Mouse (Mus musculus): ENCODE data around the gene Nr5a2. TPM values are rescaled to one million over a fixed set of nuclear protein-coding genes. Genes with fewer than 3 reads are reported as not detected.

Nr5a2 gene
- polyA plus RNA-seq (2016; fragmentation: Nextera tagmentation; extraction: Ambion mirVana), result 0.34 and 0.35 TPM in 2 replicates

DNA sequence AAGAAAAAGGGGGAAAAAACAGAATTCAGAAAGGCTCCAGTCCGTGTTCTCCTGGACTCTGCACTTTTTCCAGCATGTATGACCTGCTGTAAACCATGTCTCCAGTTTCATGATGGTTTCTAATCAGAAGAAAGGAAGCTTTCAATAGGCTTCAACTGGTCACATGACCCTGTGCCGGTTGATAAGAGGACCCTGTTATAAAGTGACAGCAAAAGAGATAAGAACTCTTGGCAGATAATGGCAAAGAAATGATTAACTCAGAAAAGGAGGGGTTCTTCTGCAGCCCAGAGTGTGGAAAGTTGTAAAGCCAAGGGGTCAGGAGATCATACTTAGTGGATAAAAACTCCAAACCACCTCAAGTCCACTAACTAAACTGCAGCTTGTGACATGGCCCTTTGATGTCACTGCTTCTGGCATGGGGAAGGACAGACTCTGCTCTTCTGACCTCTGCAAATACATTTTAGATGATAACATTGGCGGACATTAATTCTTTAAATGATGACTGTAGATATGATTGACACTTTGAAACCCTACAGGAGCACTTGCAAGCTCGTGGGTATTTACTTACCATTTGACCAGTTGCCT is at the start of gene Nr5a2:
Nr5a2 (minus strand) TSS at position 21 of the 585 bp plus-strand sequence.
- 63% methylated on average over 4 of the region's 4 CpGs for WGBS
- Histone ChIP-seq H3K9me3 (no peaks in the 10 kb centered on the region), H3K36me3 (no peaks in the 10 kb centered on the region), H3K27me3 (peaks cover 36% of the 10 kb centered on the region), H3K9ac (replicated peaks) (no peak within 1 kb of the TSS), H3K4me2 (no peak within 1 kb of the TSS), H3K27ac (no peak within 1 kb of the TSS), H3K4me1 (replicated peaks) (peaks cover 15% of the 10 kb centered on the region), H3K4me3 (replicated peaks) (no peak within 1 kb of the TSS)
- no peak for ATAC-seq (ENCODE audit: insufficient number of reproducible peaks, insufficient read depth, low FRiP score, low TSS enrichment, low read depth)

DNA sequence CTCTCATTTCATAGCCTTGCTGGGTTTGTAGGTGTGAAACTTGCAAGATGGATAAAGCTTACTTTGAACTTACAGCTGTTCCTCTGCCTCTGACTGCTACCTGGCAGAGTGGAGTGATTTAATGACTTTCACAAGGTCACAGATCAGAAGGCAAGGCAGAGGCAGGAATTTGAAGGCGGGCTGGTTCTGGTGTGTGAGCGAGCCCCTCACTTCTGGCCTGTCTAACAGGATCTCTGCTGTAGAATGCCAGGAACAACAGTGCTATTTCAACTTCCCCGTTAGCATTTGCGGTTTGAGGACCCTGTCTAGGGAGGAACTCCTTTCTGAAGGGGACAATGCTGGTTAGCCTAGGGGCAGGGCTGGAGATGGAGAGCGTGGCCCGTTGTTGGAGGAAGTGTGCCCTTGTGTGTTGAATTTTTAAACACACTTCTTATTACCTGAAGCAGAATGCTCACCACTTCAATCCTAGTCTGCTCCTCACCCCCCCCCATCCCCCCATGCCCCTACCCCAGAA is 48.5 kb upstream of the Nr5a2 start:
- Histone ChIP-seq H3K27ac (no peak overlapping the region), H3K9ac (replicated peaks) (no peak overlapping the region), H3K9me3 (no peaks in the 10 kb centered on the region), H3K4me2 (no peak overlapping the region), H3K4me1 (replicated peaks) (peaks cover 5% of the 10 kb centered on the region; the same call in 1 of the 2 replicates), H3K36me3 (no peaks in the 10 kb centered on the region), H3K27me3 (no peaks in the 10 kb centered on the region), H3K4me3 (replicated peaks) (no peak overlapping the region)
- WGBS, result 50% methylated on average over 6 of the region's 6 CpGs
- no peak for ATAC-seq (ENCODE audit: insufficient number of reproducible peaks, insufficient read depth, low FRiP score, low TSS enrichment, low read depth)

DNA sequence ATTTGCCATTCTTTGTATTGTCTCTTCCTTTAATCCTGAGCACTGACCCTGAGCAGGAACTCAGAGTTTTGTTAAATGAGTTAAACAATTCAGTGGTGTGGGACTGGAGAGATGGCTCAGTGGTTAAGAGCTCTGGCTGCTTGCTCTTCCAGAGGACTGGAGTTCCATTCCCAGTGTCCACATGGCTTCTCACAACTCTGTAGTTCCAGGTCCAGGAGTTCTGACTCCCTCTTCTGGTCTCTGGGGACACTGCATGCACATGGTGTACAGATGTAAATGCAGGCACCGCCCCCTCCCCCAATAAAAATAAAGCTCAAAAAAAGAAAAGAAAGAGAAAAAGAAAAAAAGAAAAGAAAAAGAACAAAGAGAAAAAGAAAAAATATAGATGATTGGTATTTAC is 43.6 kb upstream of the Nr5a2 start:
- Histone ChIP-seq H3K4me3 (replicated peaks) (no peak overlapping the region), H3K36me3 (no peaks in the 10 kb centered on the region), H3K27me3 (no peaks in the 10 kb centered on the region), H3K4me2 (no peak overlapping the region), H3K27ac (no peak overlapping the region), H3K4me1 (replicated peaks) (peaks cover 5% of the 10 kb centered on the region; the same call in 1 of the 2 replicates), H3K9me3 (peaks cover 8% of the 10 kb centered on the region; the same call in 1 of the 2 replicates), H3K9ac (replicated peaks) (no peak overlapping the region)
- WGBS, result 100% methylated on average over 1 of the region's 1 CpGs
- no peak for ATAC-seq (ENCODE audit: insufficient number of reproducible peaks, insufficient read depth, low FRiP score, low TSS enrichment, low read depth)

GRCm38 (mm10) chr1:137003144-137003543 is 42.9 kb upstream of the Nr5a2 start:
- H3K4me3 ChIP-seq (replicated peaks), result no peak overlapping the region
- no peak overlapping the region for H3K4me2 ChIP-seq
- H3K9ac ChIP-seq (replicated peaks), result no peak overlapping the region
- peaks cover 8% of the 10 kb centered on the region; the same call in 1 of the 2 replicates for H3K9me3 ChIP-seq
- H3K27me3 ChIP-seq, result no peaks in the 10 kb centered on the region
- no peak overlapping the region for H3K27ac ChIP-seq
- WGBS, result 100% methylated on average over 1 of the region's 1 CpGs
- H3K36me3 ChIP-seq, result no peaks in the 10 kb centered on the region
- ATAC-seq (ENCODE audit: insufficient number of reproducible peaks, insufficient read depth, low FRiP score, low TSS enrichment, low read depth), result no peak
- peaks cover 5% of the 10 kb centered on the region; the same call in 1 of the 2 replicates for H3K4me1 ChIP-seq (replicated peaks)

DNA sequence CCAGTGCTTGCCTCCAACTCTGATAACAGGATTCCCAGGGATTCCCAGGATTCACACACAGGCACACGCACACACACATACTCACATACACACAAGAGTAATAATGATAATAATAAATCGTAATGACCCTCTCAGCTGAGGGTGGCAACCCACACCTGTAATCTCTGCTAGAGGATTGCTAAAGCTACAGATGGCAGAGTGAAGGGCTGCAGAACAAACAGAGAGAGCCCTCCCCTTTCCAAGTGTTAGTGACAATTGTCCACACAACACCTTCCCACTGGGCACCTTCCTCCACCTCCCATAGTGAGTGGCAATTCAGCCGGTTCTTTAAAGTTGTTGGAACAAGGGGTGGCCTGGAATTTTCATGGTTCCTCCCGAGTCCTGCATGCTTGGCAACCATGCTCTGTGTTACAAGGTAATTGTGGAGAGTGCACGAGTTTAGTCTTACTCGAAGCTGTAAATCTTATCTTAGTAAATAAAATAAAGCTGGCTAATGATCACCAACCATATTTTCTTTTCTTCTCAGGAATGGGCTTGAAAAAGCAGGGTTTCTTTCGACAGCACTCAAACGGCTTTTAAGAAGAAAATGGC is 31.6 kb upstream of the Nr5a2 start:
- Histone ChIP-seq H3K27me3 (no peaks in the 10 kb centered on the region), H3K4me2 (no peak overlapping the region), H3K27ac (no peak overlapping the region), H3K9ac (replicated peaks) (no peak overlapping the region), H3K4me1 (replicated peaks) (no peaks in the 10 kb centered on the region; the same call in none of the 2 replicates), H3K9me3 (0 out of 2 replicates have a peak, but pooled peaks cover 3% of the 10 kb centered on the region), H3K36me3 (no peaks in the 10 kb centered on the region), H3K4me3 (replicated peaks) (no peak overlapping the region)
- WGBS, result 46% methylated on average over 8 of the region's 8 CpGs
- ATAC-seq (ENCODE audit: insufficient number of reproducible peaks, insufficient read depth, low FRiP score, low TSS enrichment, low read depth), result no peak

- no peaks in the 10 kb centered on the region for H3K4me1 ChIP-seq (replicated peaks)
These were observed 20.1 kb upstream of the Nr5a2 start for GRCm38 (mm10) chr1:136980253-136980893.

GRCm38 (mm10) chr1:136977867-136978266 is 17.6 kb upstream of the Nr5a2 start:
- Histone ChIP-seq H3K36me3 (no peaks in the 10 kb centered on the region), H3K27me3 (no peaks in the 10 kb centered on the region), H3K4me3 (replicated peaks) (no peak overlapping the region), H3K9ac (replicated peaks) (no peak overlapping the region), H3K4me2 (no peak overlapping the region), H3K9me3 (no peaks in the 10 kb centered on the region), H3K4me1 (replicated peaks) (no peaks in the 10 kb centered on the region), H3K27ac (no peak overlapping the region)
- ATAC-seq (ENCODE audit: insufficient number of reproducible peaks, insufficient read depth, low FRiP score, low TSS enrichment, low read depth), result no peak
- 84% methylated on average over 3 of the region's 3 CpGs for WGBS

More at GRCm38 (mm10) chr1:136980253-136980893, 20.1 kb upstream of the Nr5a2 start:
- Histone ChIP-seq H3K36me3 (no peaks in the 10 kb centered on the region), H3K4me3 (replicated peaks) (no peak overlapping the region), H3K9me3 (no peaks in the 10 kb centered on the region), H3K9ac (replicated peaks) (no peak overlapping the region), H3K27me3 (no peaks in the 10 kb centered on the region), H3K4me2 (no peak overlapping the region), H3K27ac (no peak overlapping the region)
- no peak for ATAC-seq (ENCODE audit: insufficient number of reproducible peaks, insufficient read depth, low FRiP score, low TSS enrichment, low read depth)
- 86% methylated on average over 5 of the region's 5 CpGs for WGBS

DNA sequence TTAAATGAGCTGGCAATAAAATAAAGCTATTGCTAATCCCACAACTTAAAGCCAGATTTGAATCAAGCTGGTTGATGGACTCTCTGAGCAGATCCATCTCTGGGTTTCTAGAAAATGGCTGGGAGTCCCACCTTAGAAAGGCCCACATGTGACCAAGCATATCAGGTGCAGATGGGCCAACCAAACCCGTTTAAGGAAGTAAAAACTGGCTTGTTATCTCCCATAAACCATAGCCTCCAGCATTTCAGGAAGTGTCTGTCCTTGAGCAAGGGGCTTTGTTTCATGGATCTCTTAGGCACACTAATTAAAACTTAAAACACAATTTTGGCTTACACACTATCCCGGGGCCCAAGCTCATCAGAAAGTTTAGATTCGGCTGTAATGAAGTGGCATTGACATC is 13.8 kb upstream of the Nr5a2 start:
- no peaks in the 10 kb centered on the region for H3K4me1 ChIP-seq (replicated peaks)
- WGBS, result 56% methylated on average over 3 of the region's 3 CpGs
- no peaks in the 10 kb centered on the region for H3K9me3 ChIP-seq
- no peak overlapping the region for H3K4me2 ChIP-seq
- H3K36me3 ChIP-seq, result no peaks in the 10 kb centered on the region
- H3K4me3 ChIP-seq (replicated peaks), result no peak overlapping the region
- H3K27me3 ChIP-seq, result no peaks in the 10 kb centered on the region
- no peak overlapping the region for H3K27ac ChIP-seq
- H3K9ac ChIP-seq (replicated peaks), result no peak overlapping the region
- no peak for ATAC-seq (ENCODE audit: insufficient number of reproducible peaks, insufficient read depth, low FRiP score, low TSS enrichment, low read depth)

DNA sequence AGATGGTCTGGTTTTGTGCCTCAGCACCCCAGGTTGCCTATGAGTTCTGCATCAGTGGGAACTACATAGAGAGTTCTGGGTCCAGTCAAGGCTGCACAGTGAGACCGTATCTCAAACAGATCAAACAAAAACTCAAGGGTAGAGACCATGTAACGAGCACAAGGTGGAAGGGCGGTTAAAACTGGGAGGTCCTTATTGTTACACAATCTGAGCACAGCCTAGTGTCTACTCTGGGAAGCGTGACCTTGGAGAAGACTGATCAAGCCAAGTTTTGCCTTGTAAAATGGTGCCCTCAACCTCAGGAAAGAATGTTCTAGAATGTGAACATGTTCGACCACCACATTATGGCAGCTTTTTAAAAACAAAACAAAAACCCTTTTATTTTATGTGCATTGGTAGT is 12.8 kb upstream of the Nr5a2 start:
- WGBS, result 77% methylated on average over 5 of the region's 5 CpGs
- Histone ChIP-seq H3K9me3 (no peaks in the 10 kb centered on the region), H3K27ac (no peak overlapping the region), H3K4me2 (no peak overlapping the region), H3K4me3 (replicated peaks) (no peak overlapping the region), H3K9ac (replicated peaks) (no peak overlapping the region), H3K36me3 (no peaks in the 10 kb centered on the region), H3K4me1 (replicated peaks) (no peaks in the 10 kb centered on the region), H3K27me3 (no peaks in the 10 kb centered on the region)
- ATAC-seq (ENCODE audit: insufficient number of reproducible peaks, insufficient read depth, low FRiP score, low TSS enrichment, low read depth), result no peak

GRCm38 (mm10) chr1:136970995-136971394 is 10.7 kb upstream of the Nr5a2 start:
- WGBS, result 89% methylated on average over 8 of the region's 8 CpGs
- ATAC-seq (ENCODE audit: insufficient number of reproducible peaks, insufficient read depth, low FRiP score, low TSS enrichment, low read depth), result no peak
- H3K36me3 ChIP-seq, result no peaks in the 10 kb centered on the region
- H3K4me1 ChIP-seq (replicated peaks), result no peaks in the 10 kb centered on the region
- H3K4me2 ChIP-seq, result no peak overlapping the region
- H3K9ac ChIP-seq (replicated peaks), result no peak overlapping the region
- no peaks in the 10 kb centered on the region for H3K27me3 ChIP-seq
- no peaks in the 10 kb centered on the region for H3K9me3 ChIP-seq
- H3K27ac ChIP-seq, result no peak overlapping the region
- no peak overlapping the region for H3K4me3 ChIP-seq (replicated peaks)

DNA sequence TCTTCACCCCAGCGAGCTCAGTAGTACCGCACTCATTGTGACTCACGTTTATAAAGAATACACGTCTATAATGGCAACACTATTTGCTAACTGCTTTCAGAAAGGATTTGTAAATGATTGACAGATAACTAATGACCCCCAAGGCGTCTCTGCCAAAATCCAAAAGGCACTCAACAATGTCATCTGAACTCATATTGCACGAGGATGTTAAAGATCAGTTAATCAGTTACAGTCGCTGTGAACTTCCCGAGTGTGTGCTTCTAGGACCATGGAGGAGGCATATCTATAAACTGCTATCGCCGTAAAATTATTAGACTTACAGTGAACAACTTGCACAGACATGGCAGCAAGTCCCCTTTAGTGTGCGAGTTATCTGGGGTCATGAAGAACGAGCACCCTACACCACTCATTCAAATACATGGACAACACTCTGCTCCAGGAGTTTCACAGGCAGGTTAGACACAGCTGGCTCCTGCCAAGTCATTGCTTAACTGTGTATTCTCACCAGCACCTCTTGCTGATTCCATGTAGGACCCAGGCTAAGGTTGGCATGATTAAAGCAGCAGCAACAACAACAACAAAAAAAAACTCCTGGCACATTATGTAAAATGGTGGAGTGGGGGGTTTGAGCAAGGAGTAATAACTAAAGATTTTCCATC is 6.6 kb upstream of the Nr5a2 start:
- Histone ChIP-seq H3K9me3 (no peaks in the 10 kb centered on the region), H3K9ac (replicated peaks) (no peak overlapping the region), H3K27me3 (no peaks in the 10 kb centered on the region; the same call in 1 of the 2 replicates), H3K36me3 (no peaks in the 10 kb centered on the region), H3K4me2 (no peak overlapping the region), H3K4me1 (replicated peaks) (no peaks in the 10 kb centered on the region), H3K4me3 (replicated peaks) (no peak overlapping the region), H3K27ac (no peak overlapping the region)
- no peak for ATAC-seq (ENCODE audit: insufficient number of reproducible peaks, insufficient read depth, low FRiP score, low TSS enrichment, low read depth)
- WGBS, result 81% methylated on average over 12 of the region's 12 CpGs

All from limb, embryonic 12.5 days (tissue).